Mouse (Mus musculus) heart, postnatal 10 days (tissue): ENCODE data around the gene Them4. TPM values are rescaled to one million over a fixed set of nuclear protein-coding genes. Genes with fewer than 3 reads are reported as not detected.
"Not testable (repeated sequence)": the region's sequence is repeated elsewhere in the genome, so short reads cannot be mapped to it uniquely, and the experiment has no call there.

Experiments
- DNase-seq, 2 experiments: peaks; one replicate each; pipeline ENCODE4 v3.0.0; 2021
- intact Hi-C: fragments of 180-260 bp; cut with DNase I; formaldehyde crosslinking; loops from one replicate; pipeline ENCODE4 v1.15.1; 2025
- total RNA-seq, 2 experiments: library from RNA; stranded (reverse); gene quantifications; 2 replicates each; pipeline ENCODE4 v1.2.3; 2021

Them4 gene
- 10 to 100 TPM; 13.5 to 14.2 TPM for total RNA-seq

GRCm38 (mm10) chr3:94309633-94310363 is at the start of gene Them4:
Gene Them4, plus strand, starts transcription at chr3:94310089.
- peak; percentile 96 to 97 for DNase-seq
- intact Hi-C loops = no loop called here

GRCm38 (mm10) chr3:94260598-94260997 is 49.3 kb upstream of the Them4 start:
- intact Hi-C loops = no loop called here
- peak in 1 of 2 experiments; percentile 2 for DNase-seq

- intact Hi-C loops, DNase-seq: not testable (repeated sequence)
Observed at GRCm38 (mm10) chr3:94263736-94264135, 46.2 kb upstream of the Them4 start, which contains the start of gene Gm4778. Gene Gm4778, plus strand, starts transcription at chr3:94264036.

GRCm38 (mm10) chr3:94275991-94276390 is 33.9 kb upstream of the Them4 start:
- intact Hi-C loops = no loop called here
- no peak for DNase-seq

GRCm38 (mm10) chr3:94305457-94305856 is 4.4 kb upstream of the Them4 start:
- no peak for DNase-seq
- intact Hi-C loops = no loop called here

- intact Hi-C loops = no loop called here
Observed at GRCm38 (mm10) chr3:94306975-94307374, 2.9 kb upstream of the Them4 start.

GRCm38 (mm10) chr3:94310491-94310890 is 602 bp downstream of the Them4 start:
- intact Hi-C loops = no loop called here
- DNase-seq = peak in 1 of 2 experiments; percentile 4

More at GRCm38 (mm10) chr3:94306975-94307374, 2.9 kb upstream of the Them4 start:
- DNase-seq = no peak

- intact Hi-C loops = no loop called here
- DNase-seq = no peak
Observed at GRCm38 (mm10) chr3:94310911-94311310, 1.0 kb downstream of the Them4 start.

GRCm38 (mm10) chr3:94311376-94311775 is 1.5 kb downstream of the Them4 start:
- DNase-seq = no peak
- intact Hi-C loops = no loop called here

GRCm38 (mm10) chr3:94328681-94329080 is 18.8 kb downstream of the Them4 start:
- intact Hi-C loops = no loop called here
- no peak for DNase-seq

- DNase-seq = no peak
- intact Hi-C loops = no loop called here
Observed at GRCm38 (mm10) chr3:94334442-94334841, 24.6 kb downstream of the Them4 start.

GRCm38 (mm10) chr3:94338522-94338921 is 28.6 kb downstream of the Them4 start:
- intact Hi-C loops = no loop called here

GRCm38 (mm10) chr3:94341959-94342422 is 32.1 kb downstream of the Them4 start, which contains the start of gene Them5:
Gene Them5, plus strand, starts transcription at chr3:94342099.
- peak; percentile 8 to 13 for DNase-seq
- intact Hi-C loops = no loop called here

More at GRCm38 (mm10) chr3:94338522-94338921, 28.6 kb downstream of the Them4 start:
- no peak for DNase-seq

GRCm38 (mm10) chr3:94342552-94342951 is 32.7 kb downstream of the Them4 start:
- intact Hi-C loops = no loop called here
- no peak for DNase-seq

GRCm38 (mm10) chr3:94344182-94344581 is 34.3 kb downstream of the Them4 start:
- intact Hi-C loops = no loop called here
- no peak for DNase-seq

- DNase-seq = no peak
- intact Hi-C loops = no loop called here
Observed at GRCm38 (mm10) chr3:94344897-94345296, 35.0 kb downstream of the Them4 start.

GRCm38 (mm10) chr3:94348146-94348545 is 38.3 kb downstream of the Them4 start:
- DNase-seq = no peak

GRCm38 (mm10) chr3:94360812-94361211 is 50.9 kb downstream of the Them4 start:
- intact Hi-C loops = no loop called here
- DNase-seq = no peak

More at GRCm38 (mm10) chr3:94348146-94348545, 38.3 kb downstream of the Them4 start:
- intact Hi-C loops = no loop called here

- no peak for DNase-seq
- intact Hi-C loops = no loop called here
Observed at GRCm38 (mm10) chr3:94362138-94362537, 52.2 kb downstream of the Them4 start, which contains the start of gene C2cd4d. Gene C2cd4d, plus strand, starts transcription at chr3:94362438.

- DNase-seq = peak; percentile 50 to 59
- intact Hi-C loops = no loop called here
Observed at GRCm38 (mm10) chr3:94363291-94364153, 53.6 kb downstream of the Them4 start.

GRCm38 (mm10) chr3:94364154-94364526 is 54.3 kb downstream of the Them4 start:
- DNase-seq = peak in 1 of 2 experiments; percentile 13
- intact Hi-C loops = no loop called here
